Mouse (Mus musculus) spleen, adult 2 months (tissue): ENCODE measurements around the gene Atxn1.

Source experiments
- CTCF ChIP-seq: fragments of 200-500 bp; IDR thresholded peaks from 2 replicates; pipeline ENCODE4 v1.5.1; 2011; ENCODE audit warnings: mild to moderate bottlenecking, inconsistent platforms; ENCODE audit not compliant: insufficient read depth, insufficient read length, insufficient replicate concordance; ENCODE audit errors: extremely low read depth
- POLR2A ChIP-seq: fragments of 200-500 bp; IDR thresholded peaks from 2 replicates; pipeline ENCODE4 v1.6.1; 2011; ENCODE audit warnings: low read depth, low read length, inconsistent platforms

DNA sequence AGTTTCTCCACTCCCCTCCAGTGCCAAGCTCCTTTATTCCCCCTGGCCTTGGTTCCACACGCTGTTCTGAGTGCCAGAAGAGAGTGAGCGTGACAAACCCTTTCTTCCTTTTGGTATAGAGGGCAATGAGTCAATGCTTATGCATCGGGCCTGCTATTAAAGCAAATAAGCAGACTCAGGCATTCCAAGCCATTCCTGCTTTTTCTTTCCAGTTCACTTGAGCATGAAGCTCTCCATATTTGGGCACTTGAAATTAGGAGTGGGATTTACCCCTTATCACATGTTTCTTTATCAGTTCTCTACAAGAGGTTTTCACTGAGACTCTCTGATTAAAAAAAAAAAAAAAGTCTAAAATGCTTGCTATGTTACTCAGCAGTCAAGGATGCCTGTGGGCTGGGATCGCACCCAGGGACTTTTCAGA is 279.9 kb downstream of the Atxn1 start:
- TF ChIP-seq CTCF (no peak), POLR2A (no peak)
